Mouse (Mus musculus) thymus, adult 2 months (tissue): Measurements from ENCODE around the gene Tnfaip3. TPM values are rescaled to one million over a fixed set of nuclear protein-coding genes. Genes with fewer than 3 reads are reported as not detected.

Source experiments
- DNase-seq: peaks from one replicate; pipeline ENCODE4 v3.0.0; 2021
- H3K27ac ChIP-seq: fragments of 200-500 bp; 2 replicates; pipeline ENCODE4 v1.5.1; 2012; ENCODE audit warnings: low read length, control low read depth; ENCODE audit not compliant: control insufficient read depth, insufficient read depth
- H3K27me3 ChIP-seq: fragments of 200-500 bp; 2 replicates; pipeline ENCODE4 v1.6.1; 2012; ENCODE audit warnings: mild to moderate bottlenecking, low read length, moderate library complexity, mixed read lengths; ENCODE audit not compliant: control insufficient read depth, insufficient read depth
- H3K36me3 ChIP-seq: fragments of 200-500 bp; 2 replicates; pipeline ENCODE4 v1.6.1; 2012; ENCODE audit warnings: mild to moderate bottlenecking, low read length, moderate library complexity; ENCODE audit not compliant: control insufficient read depth, insufficient read depth
- H3K4me1 ChIP-seq: fragments of 200-500 bp; replicated peaks from 2 replicates; pipeline ENCODE4 v1.6.1; 2012; ENCODE audit warnings: low read length; ENCODE audit not compliant: control insufficient read depth, insufficient read depth
- H3K4me3 ChIP-seq: fragments of 200-500 bp; 2 replicates; pipeline ENCODE4 v1.5.1; 2012; ENCODE audit warnings: mild to moderate bottlenecking, low read length, control low read depth, moderate library complexity; ENCODE audit not compliant: control insufficient read depth, insufficient read depth
- CTCF ChIP-seq: fragments of 200-500 bp; IDR thresholded peaks from 2 replicates; pipeline ENCODE4 v1.5.1; 2012; ENCODE audit warnings: mild to moderate bottlenecking, control low read depth, low read length, moderate library complexity, borderline replicate concordance; ENCODE audit not compliant: control insufficient read depth, poor library complexity, insufficient read depth; ENCODE audit errors: extremely low read depth
- POLR2A ChIP-seq: fragments of 200-500 bp; IDR thresholded peaks from 2 replicates; pipeline ENCODE4 v1.6.1; 2012; ENCODE audit warnings: mild to moderate bottlenecking, low read length, control low read depth, moderate library complexity; ENCODE audit not compliant: control insufficient read depth, poor library complexity, insufficient read depth; ENCODE audit errors: extremely low read depth
- WGBS: fragments of 180-500 bp; shearing (Covaris S2); methylation state at CpG from one replicate; pipeline ENCODE4 v1.1.7; 2018; 5-methylcytosine and 5-hydroxymethylcytosine counted together
- polyA plus RNA-seq: library from polyadenylated mRNA; depleted of rRNA; stranded (reverse); fragments of >200 nt; gene quantifications from 2 replicates; pipeline ENCODE4 v1.2.3, GENCODE M21; 2012

The Tnfaip3 gene
- polyA plus RNA-seq, 1 experiment, result 41.0 TPM

- H3K4me1 ChIP-seq, result peaks cover 7% of the 10 kb centered on the region
- 69% methylated on average over 8 of the region's 8 CpGs for WGBS
- peaks cover 64% of the 10 kb centered on the region for H3K36me3 ChIP-seq
- no peaks in the 10 kb centered on the region for H3K27me3 ChIP-seq
- no peak for DNase-seq
- H3K4me3 ChIP-seq, result no peak overlapping the region
- TF ChIP-seq CTCF (no peak), POLR2A (no peak)
- peak overlapping the region; percentile 10; the same call in 1 of the 2 replicates for H3K27ac ChIP-seq
Observed at GRCm38 (mm10) chr10:19009186-19009672, 6.2 kb downstream of the Tnfaip3 start.

- no peak for DNase-seq
- Histone ChIP-seq H3K27me3 (no peaks in the 10 kb centered on the region), H3K36me3 (peaks cover 70% of the 10 kb centered on the region), H3K4me3 (no peak overlapping the region), H3K27ac (no peak overlapping the region; the same call in 1 of the 2 replicates), H3K4me1 (peaks cover 7% of the 10 kb centered on the region)
- WGBS, result 99% methylated on average over 4 of the region's 4 CpGs
- TF ChIP-seq POLR2A, result no peak
- TF ChIP-seq CTCF, result no peak
Observed at GRCm38 (mm10) chr10:19008607-19008940, 6.9 kb downstream of the Tnfaip3 start.

- Histone ChIP-seq H3K36me3 (peaks cover 75% of the 10 kb centered on the region), H3K27me3 (no peaks in the 10 kb centered on the region), H3K27ac (peak overlapping the region; percentile 9; the same call in 1 of the 2 replicates), H3K4me3 (no peak overlapping the region), H3K4me1 (peaks cover 7% of the 10 kb centered on the region)
- TF ChIP-seq CTCF (no peak), POLR2A (no peak)
- DNase-seq, result no peak
- WGBS, result 95% methylated on average over 8 of the region's 8 CpGs
Observed at GRCm38 (mm10) chr10:19007897-19008606, 7.4 kb downstream of the Tnfaip3 start.

GRCm38 (mm10) chr10:19002091-19002785, 13.2 kb downstream of the Tnfaip3 start:
- H3K27me3 ChIP-seq, result no peaks in the 10 kb centered on the region
- H3K36me3 ChIP-seq, result peaks cover 75% of the 10 kb centered on the region
- TF ChIP-seq CTCF (no peak), POLR2A (no peak)
- DNase-seq, result no peak
- H3K4me1 ChIP-seq, result no peaks in the 10 kb centered on the region
- H3K27ac ChIP-seq, result no peak overlapping the region
- H3K4me3 ChIP-seq, result no peak overlapping the region
- 86% methylated on average over 12 of the region's 12 CpGs for WGBS

GRCm38 (mm10) chr10:18999427-18999826, 16.0 kb downstream of the Tnfaip3 start:
- H3K27me3 ChIP-seq, result no peaks in the 10 kb centered on the region
- no peak overlapping the region for H3K4me3 ChIP-seq
- H3K4me1 ChIP-seq, result no peaks in the 10 kb centered on the region
- 87% methylated on average over 2 of the region's 2 CpGs for WGBS
- TF ChIP-seq CTCF, result no peak
- TF ChIP-seq POLR2A, result no peak
- H3K27ac ChIP-seq, result no peak overlapping the region
- peaks cover 46% of the 10 kb centered on the region for H3K36me3 ChIP-seq
- peak; percentile 72 for DNase-seq

GRCm38 (mm10) chr10:18996331-18996730, 19.1 kb downstream of the Tnfaip3 start:
- H3K27ac ChIP-seq, result no peak overlapping the region

More at GRCm38 (mm10) chr10:18996331-18996730, 19.1 kb downstream of the Tnfaip3 start:
- DNase-seq, result no peak
- peaks cover 4% of the 10 kb centered on the region for H3K4me1 ChIP-seq
- TF ChIP-seq POLR2A (no peak), CTCF (no peak)
- H3K4me3 ChIP-seq, result no peak overlapping the region
- H3K36me3 ChIP-seq, result peaks cover 15% of the 10 kb centered on the region
- H3K27me3 ChIP-seq, result no peaks in the 10 kb centered on the region
